Mouse (Mus musculus) bone marrow macrophage, adult 2 months (primary cell): ENCODE measurements around the gene Kif23. TPM values are rescaled to one million over a fixed set of nuclear protein-coding genes. Genes with fewer than 3 reads are reported as not detected.

ENCODE experiments used
- H3K27ac ChIP-seq: 2 replicates; pipeline ENCODE4 v1.5.1; 2012; ENCODE audit warnings: low read depth, low read length; ENCODE audit not compliant: insufficient read depth
- H3K4me1 ChIP-seq: 2 replicates; pipeline ENCODE4 v1.6.1; 2012; ENCODE audit warnings: low read length; ENCODE audit not compliant: control insufficient read depth, insufficient read depth
- H3K4me3 ChIP-seq: 2 replicates; pipeline ENCODE4 v1.5.1; 2012; ENCODE audit warnings: mild to moderate bottlenecking, low read length, moderate library complexity; ENCODE audit not compliant: insufficient read depth
- CTCF ChIP-seq: IDR thresholded peaks from 2 replicates; pipeline ENCODE4 v1.5.1; 2012; ENCODE audit warnings: low read depth, mild to moderate bottlenecking, low read length, moderate library complexity
- POLR2A ChIP-seq: IDR thresholded peaks from 2 replicates; pipeline ENCODE4 v1.6.1; 2012; ENCODE audit warnings: mild to moderate bottlenecking, low read depth, low read length, borderline replicate concordance
- polyA plus RNA-seq: library from polyadenylated mRNA; stranded (reverse); fragments of >200 nt; gene quantifications from 2 replicates; pipeline ENCODE4 v1.2.4, GENCODE M21; 2012; ENCODE audit not compliant: missing spikeins, insufficient read depth, insufficient read length

The Kif23 gene
- 90.1 and 111 TPM in 2 replicates for polyA plus RNA-seq

GRCm38 (mm10) chr9:61946623-61947401 is at the start of gene Kif23:
TSS of gene Kif23 (minus strand) at chr9:61946774.
- Histone ChIP-seq H3K4me3 (peak within 1 kb of the TSS; percentile 76), H3K4me1 (peaks cover 21% of the 10 kb centered on the region), H3K27ac (peak within 1 kb of the TSS; percentile 53)
- TF ChIP-seq CTCF, result no peak

GRCm38 (mm10) chr9:61991158-61991557 is 44.6 kb upstream of the Kif23 start:
- H3K4me3 ChIP-seq, result no peak overlapping the region
- no peak overlapping the region for H3K27ac ChIP-seq
- TF ChIP-seq POLR2A (no peak), CTCF (no peak)
- H3K4me1 ChIP-seq, result no peaks in the 10 kb centered on the region

GRCm38 (mm10) chr9:61990738-61991137 is 44.2 kb upstream of the Kif23 start:
- TF ChIP-seq CTCF (no peak), POLR2A (no peak)
- H3K27ac ChIP-seq, result no peak overlapping the region
- H3K4me3 ChIP-seq, result no peak overlapping the region
- no peaks in the 10 kb centered on the region for H3K4me1 ChIP-seq

GRCm38 (mm10) chr9:61986055-61986454 is 39.5 kb upstream of the Kif23 start:
- no peak overlapping the region for H3K27ac ChIP-seq
- no peak overlapping the region for H3K4me3 ChIP-seq
- H3K4me1 ChIP-seq, result peaks cover 37% of the 10 kb centered on the region
- TF ChIP-seq POLR2A (no peak), CTCF (no peak)

- peaks cover 44% of the 10 kb centered on the region for H3K4me1 ChIP-seq
- no peak overlapping the region for H3K4me3 ChIP-seq
- no peak overlapping the region for H3K27ac ChIP-seq
- peak; percentile 92 for TF ChIP-seq CTCF
- no peak for TF ChIP-seq POLR2A
Measured at GRCm38 (mm10) chr9:61985183-61985863, 38.7 kb upstream of the Kif23 start.

- H3K27ac ChIP-seq, result peak overlapping the region; percentile 4; the same call in 1 of the 2 replicates
- no peak for TF ChIP-seq CTCF
- no peak for TF ChIP-seq POLR2A
- peaks cover 50% of the 10 kb centered on the region for H3K4me1 ChIP-seq
- H3K4me3 ChIP-seq, result no peak overlapping the region
Measured at GRCm38 (mm10) chr9:61982940-61983620, 36.5 kb upstream of the Kif23 start.

- TF ChIP-seq POLR2A, result no peak
- no peak for TF ChIP-seq CTCF
- Histone ChIP-seq H3K4me1 (peaks cover 60% of the 10 kb centered on the region), H3K27ac (peak overlapping the region; percentile 70), H3K4me3 (no peak overlapping the region)
Measured at GRCm38 (mm10) chr9:61981876-61982275, 35.3 kb upstream of the Kif23 start.

GRCm38 (mm10) chr9:61979983-61980382 is 33.4 kb upstream of the Kif23 start:
- no peak overlapping the region for H3K4me3 ChIP-seq
- TF ChIP-seq CTCF (no peak), POLR2A (no peak)
- peaks cover 65% of the 10 kb centered on the region for H3K4me1 ChIP-seq
- no peak overlapping the region for H3K27ac ChIP-seq

GRCm38 (mm10) chr9:61977258-61977945 is 30.8 kb upstream of the Kif23 start:
- Histone ChIP-seq H3K4me3 (no peak overlapping the region), H3K4me1 (peaks cover 44% of the 10 kb centered on the region), H3K27ac (peak overlapping the region; percentile 85)
- TF ChIP-seq CTCF, result no peak
- no peak for TF ChIP-seq POLR2A

GRCm38 (mm10) chr9:61972031-61972430 is 25.5 kb upstream of the Kif23 start:
- H3K27ac ChIP-seq, result no peak overlapping the region
- peaks cover 39% of the 10 kb centered on the region for H3K4me1 ChIP-seq
- no peak overlapping the region for H3K4me3 ChIP-seq
- TF ChIP-seq CTCF (no peak), POLR2A (no peak)
